Mouse (Mus musculus) E14TG2a.4 (cell line): ENCODE measurements around the gene Dntt.

Source experiments
- H3K27me3 ChIP-seq: 2 replicates; pipeline ENCODE4 v1.6.1; 2014; ENCODE audit warnings: low read length, control low read depth; ENCODE audit not compliant: insufficient read depth
- H3K36me3 ChIP-seq: 2 replicates; pipeline ENCODE4 v1.6.1; 2014; ENCODE audit warnings: low read length, control low read depth; ENCODE audit not compliant: insufficient read depth
- H3K4me1 ChIP-seq: replicated peaks from 2 replicates; pipeline ENCODE4 v1.6.1; 2014; ENCODE audit warnings: low read depth, low read length, control low read depth
- H3K4me3 ChIP-seq: replicated peaks from 2 replicates; pipeline ENCODE4 v1.5.1; 2014; ENCODE audit warnings: mild to moderate bottlenecking, low read length
- H3K9me3 ChIP-seq: 2 replicates; pipeline ENCODE4 v1.6.1; 2014; ENCODE audit warnings: low read length, control low read depth
- CTCF ChIP-seq: conservative IDR thresholded peaks from 2 replicates; pipeline ENCODE4 v1.5.1; 2014; ENCODE audit warnings: low read length
- NANOG ChIP-seq: IDR thresholded peaks from 2 replicates; pipeline ENCODE4 v1.6.1; 2014; ENCODE audit warnings: borderline replicate concordance, low read length, mixed read lengths
- POU5F1 ChIP-seq: IDR thresholded peaks from 2 replicates; pipeline ENCODE4 v1.6.1; 2014; ENCODE audit warnings: low read length, borderline replicate concordance

Dntt gene

DNA sequence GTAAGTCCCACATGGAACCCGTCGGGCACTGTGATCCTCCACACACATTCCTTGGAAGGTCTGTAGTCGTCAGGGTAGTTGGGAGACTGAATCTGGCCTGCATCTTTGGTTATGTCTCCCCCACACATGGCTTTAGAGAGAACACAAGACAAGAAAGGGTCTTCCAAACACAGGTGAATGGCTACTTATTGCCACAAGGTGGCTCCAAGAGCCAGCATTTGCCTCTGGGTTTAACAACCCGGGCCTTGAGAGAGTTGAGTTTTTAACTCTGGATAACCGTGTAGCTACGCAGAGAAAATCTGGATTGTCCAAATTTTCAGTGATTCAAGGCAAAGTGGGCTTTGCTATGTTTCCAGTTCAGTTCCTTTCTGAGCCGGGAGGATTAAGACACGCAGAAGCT lies 75.8 kb downstream of the Dntt start:
- Histone ChIP-seq H3K4me3 (no peak overlapping the region), H3K9me3 (no peaks in the 10 kb centered on the region), H3K27me3 (peaks cover 22% of the 10 kb centered on the region; the same call in 1 of the 2 replicates), H3K36me3 (no peaks in the 10 kb centered on the region), H3K4me1 (peaks cover 3% of the 10 kb centered on the region; the same call in 1 of the 2 replicates)
- TF ChIP-seq NANOG (no peak), CTCF (peak; percentile 40), POU5F1 (no peak)

DNA sequence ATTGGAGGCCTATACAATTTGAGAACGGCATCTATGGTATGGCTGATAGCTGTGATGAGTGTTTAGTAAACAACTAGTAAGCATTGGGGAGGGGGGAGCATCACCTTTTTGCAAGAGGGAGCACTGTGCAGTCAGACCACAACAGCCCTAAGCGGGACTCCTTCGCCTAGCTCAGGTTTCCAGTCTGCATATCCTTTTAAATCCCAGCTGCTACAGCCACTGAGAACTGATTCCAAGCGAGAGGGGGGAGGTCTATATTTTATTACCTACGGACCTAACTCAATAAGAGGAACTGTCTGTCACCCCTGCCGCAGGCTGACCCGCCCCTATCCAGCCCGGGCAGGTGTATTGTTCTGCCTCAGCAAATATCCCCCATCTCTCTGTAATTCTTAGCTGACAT lies 78.5 kb downstream of the Dntt start:
- no peaks in the 10 kb centered on the region for H3K36me3 ChIP-seq
- H3K27me3 ChIP-seq, result peaks cover 16% of the 10 kb centered on the region; the same call in 1 of the 2 replicates
- H3K9me3 ChIP-seq, result 0 out of 2 replicates have a peak, but pooled peaks cover 4% of the 10 kb centered on the region
- no peak for TF ChIP-seq NANOG
- no peak for TF ChIP-seq POU5F1
- no peak for TF ChIP-seq CTCF
- H3K4me3 ChIP-seq, result no peak overlapping the region
- peaks cover 3% of the 10 kb centered on the region; the same call in 1 of the 2 replicates for H3K4me1 ChIP-seq

DNA sequence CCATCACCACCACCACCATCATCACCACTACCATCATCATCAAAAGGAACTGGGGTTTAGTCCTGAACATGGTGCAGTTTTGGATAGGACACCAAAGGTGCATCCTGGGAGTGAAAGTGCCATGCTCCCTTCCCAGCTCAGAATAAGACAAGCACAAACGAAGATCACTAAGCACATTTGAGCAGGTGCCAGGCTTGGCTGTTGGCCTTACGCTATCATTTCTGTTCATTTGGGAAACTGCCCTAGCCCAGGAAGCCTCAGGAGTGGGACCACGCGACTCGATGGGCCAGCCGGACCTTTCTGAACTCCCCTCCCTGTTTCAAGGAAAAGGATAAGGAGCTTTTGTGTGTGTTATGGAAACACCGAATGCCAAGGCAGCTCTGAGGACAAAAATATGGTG lies 79.6 kb downstream of the Dntt start:
- H3K4me1 ChIP-seq, result peaks cover 3% of the 10 kb centered on the region; the same call in 1 of the 2 replicates
- TF ChIP-seq POU5F1, result no peak
- TF ChIP-seq CTCF, result no peak
- no peak for TF ChIP-seq NANOG
- H3K36me3 ChIP-seq, result no peaks in the 10 kb centered on the region
- H3K4me3 ChIP-seq, result no peak overlapping the region
- 0 out of 2 replicates have a peak, but pooled peaks cover 4% of the 10 kb centered on the region for H3K9me3 ChIP-seq
- peaks cover 8% of the 10 kb centered on the region; the same call in 1 of the 2 replicates for H3K27me3 ChIP-seq
